Mouse (Mus musculus) urinary bladder, postnatal 36 days (tissue): ENCODE results near the gene Usp20.

Experiments used
- DNase-seq, 2 experiments: peaks; one replicate each; pipeline ENCODE4 v3.0.0; 2022; ENCODE audit warnings: low spot score in 2 of 2, mixed read lengths in 1 of 2

Gene Usp20

GRCm38 (mm10) chr2:30981790-30982513, at the start of gene Usp20, which contains the start of gene BC005624:
TSS of gene Usp20 (plus strand) at chr2:30982279.
TSS of gene BC005624 (minus strand) at chr2:30982201.
- DNase-seq = peak; percentile 99 to 100

- DNase-seq = no peak
Measured at GRCm38 (mm10) chr2:30933032-30933431, 49.0 kb upstream of the Usp20 start.

GRCm38 (mm10) chr2:30933917-30934450, 48.1 kb upstream of the Usp20 start:
- DNase-seq = peak in 1 of 2 experiments; percentile 72

- DNase-seq = no peak
Measured at GRCm38 (mm10) chr2:30936808-30937207, 45.3 kb upstream of the Usp20 start.

- DNase-seq = no peak
Measured at GRCm38 (mm10) chr2:30937731-30938130, 44.3 kb upstream of the Usp20 start.

GRCm38 (mm10) chr2:30938574-30938991, 43.5 kb upstream of the Usp20 start:
- DNase-seq = no peak

- DNase-seq = no peak
Measured at GRCm38 (mm10) chr2:30941586-30941985, 40.5 kb upstream of the Usp20 start.

- peak in 1 of 2 experiments; percentile 28 for DNase-seq
Measured at GRCm38 (mm10) chr2:30942116-30942515, 40.0 kb upstream of the Usp20 start.

GRCm38 (mm10) chr2:30942603-30943011, 39.5 kb upstream of the Usp20 start:
- DNase-seq = peak; percentile 43 to 49

GRCm38 (mm10) chr2:30952457-30952823, 29.6 kb upstream of the Usp20 start:
- no peak for DNase-seq

GRCm38 (mm10) chr2:30952824-30953490, 29.1 kb upstream of the Usp20 start, which contains the start of gene Tor1b:
TSS of gene Tor1b (plus strand) at chr2:30952959.
- peak; percentile 72 to 80 for DNase-seq

GRCm38 (mm10) chr2:30954797-30955196, 27.3 kb upstream of the Usp20 start:
- DNase-seq = no peak

GRCm38 (mm10) chr2:30957511-30957910, 24.6 kb upstream of the Usp20 start:
- DNase-seq = no peak

GRCm38 (mm10) chr2:30958726-30959125, 23.4 kb upstream of the Usp20 start:
- DNase-seq = no peak

- DNase-seq = no peak
Measured at GRCm38 (mm10) chr2:30959856-30960255, 22.2 kb upstream of the Usp20 start.

- no peak for DNase-seq
Measured at GRCm38 (mm10) chr2:30962570-30963254, 19.4 kb upstream of the Usp20 start.

GRCm38 (mm10) chr2:30965627-30966026, 16.5 kb upstream of the Usp20 start:
- DNase-seq = no peak

- DNase-seq = no peak
Measured at GRCm38 (mm10) chr2:30966826-30967225, 15.3 kb upstream of the Usp20 start.

- DNase-seq = peak; percentile 79 to 87
Measured at GRCm38 (mm10) chr2:30967352-30968327, 14.4 kb upstream of the Usp20 start, which contains the start of gene Tor1a. TSS of gene Tor1a (minus strand) at chr2:30967933.

- no peak for DNase-seq
Measured at GRCm38 (mm10) chr2:30983024-30983423, 945 bp downstream of the Usp20 start.
